ENCODE assay signal across 10 mouse cellular contexts in the genomic region with DNA sequence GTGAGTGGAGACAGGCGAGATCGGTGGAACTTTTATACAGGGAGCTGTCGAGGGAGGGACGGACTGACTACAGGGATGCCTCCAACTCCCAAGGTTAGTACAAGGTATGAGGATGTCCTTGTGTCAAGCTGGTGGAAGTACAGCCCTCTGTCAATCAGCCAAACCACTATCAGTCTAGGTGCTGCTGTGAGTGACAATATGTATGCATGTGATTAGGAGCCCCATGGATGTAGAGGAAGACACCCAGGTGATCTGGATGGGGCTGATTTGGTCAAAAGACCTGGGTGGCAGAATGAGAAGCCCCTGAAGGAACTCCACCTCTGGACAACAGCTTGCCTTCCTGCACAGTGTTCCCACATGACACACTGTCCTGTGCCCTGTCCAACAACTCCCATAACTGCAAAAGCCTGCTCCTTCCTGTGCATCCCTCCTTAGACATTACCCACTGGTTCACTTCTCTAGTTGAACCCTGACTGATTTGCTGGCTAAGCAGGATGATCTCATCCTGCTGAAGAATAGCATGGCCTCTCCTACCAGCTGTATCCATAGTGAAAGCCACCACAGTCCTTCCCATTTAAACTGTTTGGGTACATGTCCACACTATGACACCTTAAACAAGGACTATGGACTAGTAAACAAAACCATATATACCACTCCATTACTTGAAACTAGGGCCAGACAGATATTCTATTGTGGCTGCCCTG. TPM values are rescaled to one million over a fixed set of nuclear protein-coding genes. Genes with fewer than 3 reads are reported as not detected.
DNase-seq lines count a peak whose midpoint lies in the region; ATAC-seq and TF ChIP-seq lines count a peak whose summit lies in the region.
"Had no signal": no experiment of that assay in that cellular context is flagged by ENCODE, and none has a peak within 500 bp of the region (broad histone marks: within the 10 kb centered on the region; RNA-seq: fewer than 3 reads in every experiment).

No protein-coding gene starts in this region.

- no peaks in the 10 kb centered on the region for H3K9me3 ChIP-seq in liver, postnatal 0 days (ENCODE audit: low read length)
- H3K9me3 ChIP-seq: embryonic facial prominence, embryonic 12.5 days had no signal

- peaks cover 13% of the 10 kb centered on the region for H3K4me1 ChIP-seq in bone marrow macrophage, adult 2 months (ENCODE audit: control insufficient read depth, insufficient read depth, low read length)
- peaks cover 15% of the 10 kb centered on the region for H3K4me1 ChIP-seq in liver, postnatal 0 days (ENCODE audit: insufficient read depth)

- intact Hi-C loops in left cerebral cortex, adult 2 months (cut with DNase I), result no loop called here

- no peaks in the 10 kb centered on the region for H3K36me3 ChIP-seq in liver, postnatal 0 days (replicated peaks; ENCODE audit: insufficient read depth, low read length)
- H3K36me3 ChIP-seq: embryonic facial prominence, embryonic 12.5 days had no signal

- peak; percentile 0; the same call in 1 of the 2 replicates for ATAC-seq in frontal cortex, adult (ENCODE audit: low TSS enrichment)
- peak; percentile 72 for ATAC-seq in liver, postnatal 0 days

- no peaks in the 10 kb centered on the region for H3K27me3 ChIP-seq in liver, postnatal 0 days (ENCODE audit: insufficient read depth, low read length)
- H3K27me3 ChIP-seq: embryonic facial prominence, embryonic 12.5 days had no signal

- H3K9ac ChIP-seq in liver, postnatal 0 days (replicated peaks), result no peak overlapping the region
- H3K9ac ChIP-seq: embryonic facial prominence, embryonic 12.5 days had no signal

- DNase-seq in frontal cortex, postnatal 36 days (ENCODE audit: low spot score in 2 of 2), result no peak
- no peak for DNase-seq in left cerebral cortex, adult 2 months (ENCODE audit: extremely low spot score in 1 of 2, low spot score in 2 of 2)
- DNase-seq in left cerebral cortex, adult 11 months (ENCODE audit: low spot score), result no peak
- no peak for DNase-seq in liver, postnatal 0 days
- no peak for DNase-seq in spleen, adult 12 weeks (ENCODE audit: low spot score)
- DNase-seq in cerebellum, postnatal 36 days, result no peak
- DNase-seq: thymus, postnatal 25 days had no signal

- no peak for TF ChIP-seq EP300 in liver, postnatal 0 days (IDR thresholded peaks at IDR 0.05; ENCODE audit: low read depth)

- no peak for TF ChIP-seq CTCF in left cerebral cortex, adult 2 months (IDR thresholded peaks at IDR 0.05)
- no peak for TF ChIP-seq CTCF in bone marrow macrophage, adult 2 months (IDR thresholded peaks at IDR 0.05; ENCODE audit: low read depth, low read length)
- TF ChIP-seq CTCF in liver, postnatal 0 days (IDR thresholded peaks at IDR 0.05; ENCODE audit: low read depth), result no peak

- H3K4me3 ChIP-seq in left cerebral cortex, adult 2 months, result no peak overlapping the region
- H3K4me3 ChIP-seq in bone marrow macrophage, adult 2 months (ENCODE audit: insufficient read depth, low read length), result no peak overlapping the region
- no peak overlapping the region for H3K4me3 ChIP-seq in liver, postnatal 0 days (ENCODE audit: low read depth, low read length)
- H3K4me3 ChIP-seq: embryonic facial prominence, embryonic 12.5 days had no signal

- WGBS in liver, postnatal 0 days (ENCODE audit: insufficient replicate concordance), result 75% methylated on average over 4 of the region's 4 CpGs

- no peak for TF ChIP-seq POLR2A in bone marrow macrophage, adult 2 months (IDR thresholded peaks at IDR 0.05; ENCODE audit: borderline replicate concordance, low read depth, low read length)

- H3K27ac ChIP-seq in left cerebral cortex, adult 2 months, result 0 out of 2 replicates have a peak overlapping the region, but pooled peaks have one; percentile 24
- peak overlapping the region; percentile 49 for H3K27ac ChIP-seq in bone marrow macrophage, adult 2 months (ENCODE audit: insufficient read depth, low read depth, low read length)
- H3K27ac ChIP-seq in liver, postnatal 0 days (ENCODE audit: low read depth), result no peak overlapping the region; the same call in 1 of the 2 replicates
- H3K27ac ChIP-seq: embryonic facial prominence, embryonic 12.5 days had no signal

- H3K4me2 ChIP-seq in liver, postnatal 0 days (ENCODE audit: low read depth, low read length), result no peak overlapping the region
- H3K4me2 ChIP-seq: embryonic facial prominence, embryonic 12.5 days had no signal

RNA-seq across cellular contexts. Expression of gene Nos1ap, which starts 35.3 kb away (rescaled TPM):
- total RNA-seq in left cerebral cortex, adult 2 months (2021), result 100 to 1,000 TPM; 197 to 233 TPM
- polyA plus RNA-seq in bone marrow macrophage, adult 2 months (2012; ENCODE audit: insufficient read depth, insufficient read length, missing spikeins), result 1.6 and 3.2 TPM in 2 replicates
- 6.0 and 6.5 TPM in 2 replicates for polyA plus RNA-seq in liver, postnatal 0 days (2015; fragmentation: Nextera tagmentation; extraction: Ambion mirVana)
